Mouse (Mus musculus) gastrocnemius, postnatal 14 days (tissue): Measurements from ENCODE around the gene Mylpf. TPM values are rescaled to one million over a fixed set of nuclear protein-coding genes. Genes with fewer than 3 reads are reported as not detected.
"Not testable (repeated sequence)": the region's sequence is repeated elsewhere in the genome, so short reads cannot be mapped to it uniquely, and the experiment has no call there.

Experiments
- DNase-seq: peaks from one replicate; pipeline ENCODE4 v3.0.0; 2021; ENCODE audit warnings: mixed read lengths
- intact Hi-C: fragments of 180-260 bp; cut with DNase I; formaldehyde crosslinking; loops from one replicate; pipeline ENCODE4 v1.15.1; 2025; ENCODE audit warnings: low total_unique reads
- long read RNA-seq, 2 experiments: library from polyadenylated mRNA; stranded (forward); transcript quantifications; one replicate each; pipeline ENCODE4 v2.0.0; 2021
- total RNA-seq, 2 experiments: library from RNA; stranded (reverse); gene quantifications; 2 replicates each; pipeline ENCODE4 v1.2.3; 2021

The Mylpf gene
- total RNA-seq = over 10,000 TPM; 57,620 to 58,231 TPM
- long read RNA-seq, experiment 1, transcript Mylpf-203 (2 exons, 285 nt) = minor isoform, 42 of 23,963 reads
- long read RNA-seq, experiment 1, transcript Mylpf-201 (7 exons, 766 nt) = major isoform, 22,980 of 23,963 reads
- long read RNA-seq, experiment 1, partial matches to known transcripts = 636 of 23,963 reads
- long read RNA-seq, experiment 1, other reads (novel, unspliced or antisense) = 305 of 23,963 reads
- long read RNA-seq, experiment 2, transcript Mylpf-203 (2 exons, 285 nt) = minor isoform, 45 of 26,620 reads
- long read RNA-seq, experiment 2, transcript Mylpf-201 (7 exons, 766 nt) = major isoform, 25,586 of 26,620 reads
- long read RNA-seq, experiment 2, partial matches to known transcripts = 661 of 26,620 reads
- long read RNA-seq, experiment 2, other reads (novel, unspliced or antisense) = 328 of 26,620 reads

DNA sequence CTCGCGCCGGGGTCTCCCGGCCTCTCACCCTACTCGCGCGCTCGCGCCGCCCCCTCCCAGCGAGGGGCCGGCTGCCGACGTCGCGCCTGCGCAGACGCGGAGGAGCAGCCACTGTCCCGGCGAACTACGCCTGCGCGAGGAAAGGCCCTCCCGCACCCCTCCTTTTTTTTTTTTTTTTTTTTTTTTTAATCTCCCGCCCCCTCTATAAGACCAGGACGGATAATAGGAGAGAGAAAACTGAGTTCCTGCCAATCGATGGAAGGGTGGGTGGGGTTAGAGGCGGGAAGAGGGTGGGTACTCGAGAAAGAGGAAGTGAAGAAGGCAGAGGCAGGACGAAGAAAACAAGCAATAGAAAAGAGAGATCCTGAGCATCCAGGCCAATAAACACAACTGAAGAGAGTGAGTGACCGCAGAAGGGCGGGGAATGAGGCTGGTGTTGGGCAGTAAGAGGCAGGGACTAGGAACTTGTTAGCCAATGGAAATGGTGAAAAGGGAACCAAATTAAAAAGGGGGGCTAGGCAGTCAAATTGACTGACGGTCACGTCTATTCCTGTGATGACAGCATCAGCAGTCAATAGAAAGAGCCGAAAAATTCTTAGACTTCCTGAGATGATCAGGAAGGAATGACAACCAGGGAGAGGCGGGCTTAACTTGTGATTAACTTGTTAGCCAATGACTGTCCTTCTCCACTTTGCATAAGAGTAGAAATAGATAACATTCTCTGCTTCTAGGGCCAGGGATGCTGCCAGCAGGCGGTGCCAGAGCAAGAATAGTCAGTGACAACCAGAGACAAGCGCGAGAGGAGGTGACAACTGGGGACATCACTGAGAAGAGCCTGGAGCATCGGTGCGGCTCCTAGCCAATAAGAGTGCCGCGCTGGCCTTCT is at the start of gene Mylpf:
Gene Mylpf (plus strand): TSS at position 338 of the 886 bp plus-strand sequence.
- intact Hi-C loops = no loop called here

GRCm38 (mm10) chr7:127162546-127162945 is 46.1 kb upstream of the Mylpf start:
- intact Hi-C loops = no loop called here
- DNase-seq = no peak

More for the DNA sequence above, at the start of gene Mylpf:
- peak; percentile 94 for DNase-seq

- intact Hi-C loops = no loop called here
- no peak for DNase-seq
Observed at GRCm38 (mm10) chr7:127164002-127164401, 44.7 kb upstream of the Mylpf start.

DNA sequence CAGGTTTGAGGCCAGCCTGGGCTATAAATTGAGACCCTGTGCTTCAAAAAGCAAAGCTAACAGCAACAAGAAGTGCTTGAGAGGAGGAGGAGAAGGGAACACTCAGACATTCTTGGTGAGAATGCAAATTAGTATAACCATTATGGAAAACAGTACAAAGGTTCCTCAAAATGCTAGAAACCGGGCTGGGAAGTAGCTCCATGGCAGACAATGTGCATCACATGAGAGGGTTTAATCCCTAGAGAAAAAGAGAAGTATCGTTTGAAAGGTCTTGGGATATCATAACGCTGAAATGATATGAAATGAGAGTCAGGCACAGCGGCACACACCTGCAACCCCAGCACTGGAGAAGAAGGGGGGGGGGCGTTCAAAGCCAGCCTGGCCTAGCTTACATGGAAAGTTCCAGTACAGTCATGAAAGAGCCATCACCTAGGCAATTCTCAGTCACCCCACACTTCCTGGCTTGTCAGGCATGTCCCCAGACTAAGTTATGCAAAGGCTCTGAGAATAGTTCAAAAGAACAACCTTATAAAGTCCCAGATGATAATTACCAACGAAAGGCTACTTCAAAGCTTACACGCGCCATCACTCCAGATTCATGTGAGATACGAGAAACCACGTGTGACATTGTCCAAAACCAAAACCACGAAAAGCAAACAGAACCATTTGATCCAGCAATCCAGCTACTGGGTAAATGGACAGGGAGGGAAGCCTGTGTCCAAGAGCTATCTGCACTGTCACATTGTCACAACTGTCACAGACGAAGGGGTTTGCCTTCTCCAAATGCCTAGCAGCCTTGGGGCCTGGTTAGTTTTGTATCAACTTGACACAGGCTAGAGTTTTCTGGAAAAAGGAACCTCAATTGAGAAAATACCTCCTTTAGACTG is 42.8 kb upstream of the Mylpf start:
- intact Hi-C loops = no loop called here
- DNase-seq = no peak

DNA sequence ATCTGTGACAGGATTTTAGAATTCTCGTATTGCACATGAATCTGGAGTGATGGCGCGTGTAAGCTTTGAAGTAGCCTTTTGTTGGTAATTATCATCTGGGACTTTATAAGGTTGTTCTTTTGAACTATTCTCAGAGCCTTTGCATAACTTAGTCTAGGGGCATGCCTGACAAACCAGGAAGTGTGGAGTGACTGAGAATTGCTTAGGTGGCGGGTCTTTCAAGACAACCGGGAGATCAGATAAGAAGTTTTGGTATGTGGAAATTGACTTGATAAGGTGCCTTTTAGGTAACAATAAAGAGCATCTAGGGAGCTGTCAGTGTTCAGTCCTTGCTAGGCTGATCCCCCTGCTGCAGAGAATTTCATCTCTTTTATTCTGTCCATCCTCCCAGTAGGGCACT is 42.2 kb upstream of the Mylpf start:
- DNase-seq = no peak
- intact Hi-C loops = no loop called here

DNA sequence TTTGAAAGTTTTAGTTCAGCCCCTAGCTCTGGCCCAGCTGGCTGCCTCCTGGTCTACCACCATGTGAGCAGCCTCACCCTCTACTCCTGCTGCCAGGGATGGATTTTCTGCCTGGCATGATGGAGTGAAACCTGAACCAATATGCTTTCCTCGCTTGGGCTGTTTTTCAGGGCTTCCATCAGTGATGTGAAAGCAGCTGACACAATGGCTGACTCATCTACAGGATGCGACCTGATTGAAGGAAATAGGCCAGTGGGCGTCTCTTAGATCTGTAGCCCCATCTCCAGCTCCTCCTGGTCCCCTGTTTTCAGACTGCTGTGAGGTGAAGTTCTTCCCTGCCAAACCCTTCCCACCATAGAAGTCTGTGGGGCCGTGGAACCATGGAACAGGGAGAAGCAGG is 31.8 kb upstream of the Mylpf start:
- intact Hi-C loops = no loop called here

DNA sequence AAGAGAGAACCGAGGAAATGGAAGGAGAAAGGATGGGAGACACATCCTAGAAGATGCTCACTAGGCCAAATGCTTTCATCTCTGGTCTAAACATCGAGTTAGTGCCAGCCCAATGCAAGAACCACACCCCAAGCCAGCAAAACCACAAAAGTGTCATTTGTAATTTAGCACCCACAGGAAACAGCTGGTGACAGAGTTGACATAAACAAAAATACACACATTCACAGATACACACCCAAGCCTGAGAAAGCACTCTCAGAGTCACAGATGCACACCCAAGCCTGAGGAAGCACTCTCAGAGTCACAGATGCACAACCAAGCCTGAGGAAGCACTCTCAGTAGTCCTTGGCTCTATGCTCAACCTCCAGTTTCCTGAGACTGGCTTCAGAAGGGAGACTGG is 27.9 kb upstream of the Mylpf start:
- intact Hi-C loops = loop anchor here (5.0 kb wide), 1 partner anchor 48 kb away; no protein-coding TSS in a partner anchor

More for the DNA sequence above, 31.8 kb upstream of the Mylpf start:
- DNase-seq = no peak

GRCm38 (mm10) chr7:127181724-127182123 is 27.0 kb upstream of the Mylpf start:
- DNase-seq = not testable (repeated sequence)
- intact Hi-C loops = loop anchor here (5.0 kb wide), 1 partner anchor 49 kb away; no protein-coding TSS in a partner anchor

More for the DNA sequence above, 27.9 kb upstream of the Mylpf start:
- no peak for DNase-seq

DNA sequence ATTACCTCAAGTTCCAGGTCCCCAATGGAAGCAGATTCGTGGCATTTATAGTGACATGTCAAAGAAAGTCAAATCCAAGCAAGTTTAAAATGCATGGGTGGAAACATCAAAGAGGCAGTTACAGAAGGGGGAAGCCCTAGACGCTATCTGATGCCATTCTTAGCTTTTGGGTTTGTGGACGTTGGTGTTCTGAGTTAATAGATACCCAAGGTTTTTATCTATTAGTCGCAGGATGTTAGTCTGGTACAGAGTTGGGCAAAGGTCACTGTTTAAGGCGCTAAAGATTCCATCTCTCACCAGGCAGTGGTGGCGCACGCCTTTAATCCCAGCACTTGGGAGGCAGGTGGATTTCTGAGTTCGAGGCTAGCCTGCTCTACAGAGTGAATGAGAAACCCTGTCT is 25.3 kb upstream of the Mylpf start:
- intact Hi-C loops = loop anchor here (5.0 kb wide), 1 partner anchor 51 kb away; no protein-coding TSS in a partner anchor
- DNase-seq = no peak

DNA sequence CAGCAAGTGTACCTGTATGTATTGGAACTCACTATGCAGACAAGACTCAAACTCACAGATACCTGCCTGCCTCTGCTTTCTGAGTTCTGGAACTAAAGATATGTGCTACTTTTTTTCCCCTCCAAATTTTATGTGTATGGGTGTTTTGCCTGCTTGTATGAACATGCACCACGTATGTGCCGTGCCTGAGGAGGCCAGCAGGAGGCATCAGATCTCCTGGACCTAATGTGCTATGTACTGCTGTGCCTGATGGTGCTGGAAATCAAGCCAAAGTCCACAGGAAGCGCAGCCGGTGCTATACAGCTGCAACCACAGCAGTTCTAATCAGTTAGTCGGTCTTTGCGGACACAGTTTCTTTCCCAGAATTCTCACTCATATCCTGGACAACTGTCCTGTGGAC is 24.9 kb upstream of the Mylpf start:
- DNase-seq = no peak
- intact Hi-C loops = loop anchor here (5.0 kb wide), 1 partner anchor 52 kb away; no protein-coding TSS in a partner anchor

DNA sequence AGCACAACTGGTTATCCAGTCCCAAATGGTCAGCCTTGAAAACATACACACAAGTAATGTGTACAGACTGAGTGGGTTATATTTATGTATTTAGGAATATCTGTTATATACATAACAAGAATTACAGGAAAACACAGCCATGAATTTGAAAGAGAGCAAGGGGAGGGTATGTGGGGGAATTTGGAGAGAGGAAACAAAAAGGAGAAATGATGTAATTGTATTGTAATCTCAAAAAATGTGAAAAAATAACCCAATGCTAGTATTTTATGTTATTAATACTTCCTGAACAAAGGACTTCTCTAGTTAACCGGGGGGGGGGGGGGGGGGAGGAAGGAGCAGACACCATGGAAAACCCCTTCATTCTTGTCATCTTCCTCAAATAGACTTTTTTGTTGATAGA is 24.0 kb upstream of the Mylpf start:
- intact Hi-C loops = loop anchor here (5.0 kb wide), 1 partner anchor 52 kb away; no protein-coding TSS in a partner anchor
- DNase-seq = no peak

- no peak for DNase-seq
- intact Hi-C loops = no loop called here
Observed at GRCm38 (mm10) chr7:127185601-127186000, 23.1 kb upstream of the Mylpf start.

DNA sequence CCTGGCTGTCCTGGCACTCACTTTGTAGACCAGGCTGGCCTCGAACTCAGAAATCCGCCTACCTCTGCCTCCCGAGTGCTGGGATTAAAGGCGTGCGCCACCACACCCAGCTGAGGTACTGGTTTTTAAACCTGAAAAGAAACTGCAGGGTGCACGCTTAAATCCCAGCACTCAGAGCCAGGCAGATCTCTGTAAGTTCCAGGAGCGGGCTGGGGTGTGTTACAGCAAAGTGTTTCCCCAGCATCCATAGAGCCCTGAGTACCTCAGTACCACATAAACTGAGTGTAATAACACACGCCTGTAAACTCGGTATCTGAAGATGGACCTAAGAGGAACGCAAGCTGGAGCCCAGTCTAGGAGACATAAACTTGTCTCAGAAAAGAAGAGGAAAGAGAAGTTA is 21.3 kb upstream of the Mylpf start:
- intact Hi-C loops = no loop called here

DNA sequence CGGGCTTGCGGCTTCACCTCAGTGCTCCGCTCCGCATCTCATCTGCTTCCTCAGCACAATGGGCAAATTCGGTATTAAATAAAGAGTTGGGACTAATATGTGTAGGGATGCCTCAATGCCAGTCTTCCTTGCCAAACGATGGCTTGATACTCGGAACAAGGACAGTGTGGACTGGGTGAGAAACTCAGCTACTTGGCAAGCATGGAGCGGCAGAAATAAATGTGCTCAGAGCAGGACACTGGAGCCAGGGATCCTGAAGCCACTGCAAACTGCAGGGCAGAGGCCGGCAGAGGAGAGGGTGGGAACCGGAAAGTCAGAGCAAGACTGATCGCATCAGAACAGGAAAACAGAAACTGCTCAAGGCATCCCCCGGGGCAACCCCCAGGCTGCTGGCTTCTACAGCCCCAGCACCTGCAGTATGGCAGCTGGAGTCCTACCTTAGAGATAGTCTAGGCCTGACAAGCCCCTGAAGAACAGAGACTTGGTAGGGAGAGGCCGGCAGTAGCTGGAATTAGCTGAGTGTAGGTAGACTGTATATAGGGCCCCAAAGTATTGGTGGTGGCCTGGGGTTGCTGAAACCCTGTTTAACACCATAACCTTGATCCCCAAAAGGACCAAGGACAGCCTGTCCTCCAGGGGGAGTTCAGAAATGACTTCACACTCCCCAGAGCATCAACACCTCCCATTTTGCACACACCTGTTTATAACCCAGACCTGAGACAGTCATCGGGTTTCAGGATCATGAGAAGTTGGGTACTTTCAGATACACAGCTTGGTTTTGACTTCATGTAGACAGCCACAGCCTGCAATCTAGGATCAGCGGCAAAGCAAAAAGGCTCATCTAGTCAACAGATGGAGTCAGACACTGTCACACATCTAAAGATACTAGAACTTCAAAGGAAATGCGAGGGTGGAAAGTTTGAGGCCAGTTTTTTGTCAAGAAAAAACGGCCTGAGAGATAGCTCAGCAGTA is 20.1 kb upstream of the Mylpf start:
- no peak for DNase-seq
- intact Hi-C loops = no loop called here

More for the DNA sequence above, 21.3 kb upstream of the Mylpf start:
- no peak for DNase-seq

DNA sequence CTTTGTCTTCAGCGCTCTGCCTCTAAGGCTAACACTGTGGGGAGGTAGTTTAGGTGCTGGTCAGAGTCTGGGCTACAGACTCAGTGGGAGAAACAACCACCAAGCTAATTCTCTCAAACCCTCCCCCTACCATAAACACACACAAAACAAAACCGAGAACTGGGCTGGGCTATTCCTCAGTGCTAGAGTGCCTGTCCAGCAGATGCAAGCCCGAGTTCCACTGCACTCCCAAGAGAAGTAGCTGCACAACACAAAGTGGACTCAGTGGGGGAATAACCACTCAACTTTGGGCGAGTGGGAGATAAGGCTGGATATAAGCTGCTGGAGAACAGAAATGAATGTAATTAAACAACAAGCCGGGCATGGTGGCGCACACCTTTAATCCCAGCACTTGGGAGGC is 18.0 kb upstream of the Mylpf start:
- intact Hi-C loops = no loop called here
- no peak for DNase-seq

GRCm38 (mm10) chr7:127192989-127193388 is 15.7 kb upstream of the Mylpf start:
- no peak for DNase-seq
- intact Hi-C loops = no loop called here

GRCm38 (mm10) chr7:127194011-127194632 is 14.6 kb upstream of the Mylpf start:
- no peak for DNase-seq
- intact Hi-C loops = no loop called here

- intact Hi-C loops = no loop called here
- no peak for DNase-seq
Observed at GRCm38 (mm10) chr7:127194633-127195029, 14.1 kb upstream of the Mylpf start.
